Mouse (Mus musculus): ENCODE data around the gene Dhx40.

GRCm38 (mm10) chr11:86851714-86852533, 44.4 kb upstream of the Dhx40 start:
- TF ChIP-seq CTCF (IDR thresholded peaks at IDR 0.05; ENCODE audit: control insufficient read depth, insufficient read depth, insufficient read length) (no peak), MAX (IDR thresholded peaks at IDR 0.05) (peak; percentile 19), USF1 (IDR thresholded peaks at IDR 0.05; ENCODE audit: low read depth) (no peak), CEBPB (IDR thresholded peaks at IDR 0.05; ENCODE audit: low read depth) (no peak), MYOD1 (IDR thresholded peaks at IDR 0.05; ENCODE audit: control insufficient read depth, insufficient read length, low read depth) (no peak), MYOG (IDR thresholded peaks at IDR 0.05; ENCODE audit: control insufficient read depth, extremely low read depth, insufficient read length) (no peak)

Data from C2C12 (cell line).